Mouse (Mus musculus): ENCODE measurements at regions not wholly inside any gene's neighbourhood (a gene's known extent, or its start where the extent isn't known, plus 50 kb on each side); places are given as distances from the start of the nearest gene placed in this dataset.

DNA sequence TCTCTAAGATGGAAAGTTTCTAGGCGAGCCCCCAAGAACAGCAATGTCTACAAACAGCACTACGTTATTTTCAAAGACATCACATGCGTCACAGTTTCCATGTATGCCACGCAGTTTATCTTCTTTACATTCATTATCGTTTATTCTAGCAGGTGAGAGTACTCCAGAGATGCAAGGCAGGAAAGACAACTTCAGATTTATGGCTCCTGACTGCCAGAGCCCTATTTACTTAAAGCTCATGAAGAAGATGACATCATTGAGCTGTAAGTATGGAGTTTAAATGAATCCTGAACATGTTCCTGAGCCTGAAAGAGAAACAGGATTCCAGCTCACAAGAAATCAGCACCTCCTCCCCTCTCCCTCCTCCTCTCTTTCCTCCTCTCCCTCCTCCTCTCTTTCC is 116.7 kb upstream of the Rai14 start:
- ChIA-PET CTCF (no interaction called here), POLR2A (interaction anchor here in 1 of 4 experiments (0.6 kb wide), 1 partner anchor 108 kb away, joined by 3 read pairs; no protein-coding TSS in a partner anchor)

- ChIA-PET POLR2A (interaction anchor here in 1 of 4 experiments (0.5 to 0.8 kb wide), 2 partner anchors 9 to 1730 kb away, joined by 3 read pairs; no protein-coding TSS in a partner anchor), CTCF (no interaction called here)
Observed at GRCm38 (mm10) chr15:10832331-10832730, 117.9 kb upstream of the Rai14 start.

- ChIA-PET POLR2A (interaction anchor here (0.6 to 1.6 kb wide), 6 partner anchors 10 to 481 kb away, joined by 3 to 5 read pairs (median 4); no protein-coding TSS in a partner anchor), CTCF (no interaction called here)
Observed at GRCm38 (mm10) chr15:10833866-10834571, 118.1 kb upstream of the C1qtnf3 start.

DNA sequence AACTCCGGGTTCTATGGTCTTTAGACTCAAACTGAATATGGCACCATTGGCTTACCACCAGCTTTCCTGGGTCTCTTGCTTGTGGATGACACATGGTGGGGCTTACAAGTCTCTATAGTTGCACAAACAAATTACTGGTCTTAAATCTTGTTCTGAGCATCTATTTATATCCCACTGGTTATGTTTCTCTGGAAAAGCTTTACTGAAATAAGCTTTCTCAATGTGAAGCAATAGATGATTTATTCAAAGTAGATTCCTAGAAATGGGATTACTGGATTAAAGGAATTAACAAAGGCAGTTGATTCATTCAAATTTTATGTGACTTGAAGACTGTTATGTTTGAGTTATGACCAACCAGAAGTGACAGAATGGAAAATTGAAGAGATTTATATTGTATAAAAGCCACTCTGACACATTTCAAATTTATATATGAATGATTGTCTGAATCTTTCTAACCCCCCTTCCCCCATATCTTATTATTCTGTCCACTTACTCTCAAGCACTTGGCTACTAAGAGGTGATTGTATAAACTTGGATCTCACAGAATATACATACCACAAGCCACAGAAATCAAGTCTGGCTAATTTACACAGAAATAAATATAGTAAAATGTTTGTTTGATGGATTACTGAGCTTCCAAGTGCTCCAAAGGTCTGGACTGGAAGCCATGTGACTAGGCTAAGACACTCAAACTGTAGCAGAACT is 113.4 kb upstream of the C1qtnf3 start:
- CTCF ChIA-PET = interaction anchor here in 1 of 4 experiments (0.6 kb wide), 1 partner anchor 471 kb away, joined by 3 read pairs; no protein-coding TSS in a partner anchor
- POLR2A ChIA-PET = no interaction called here

DNA sequence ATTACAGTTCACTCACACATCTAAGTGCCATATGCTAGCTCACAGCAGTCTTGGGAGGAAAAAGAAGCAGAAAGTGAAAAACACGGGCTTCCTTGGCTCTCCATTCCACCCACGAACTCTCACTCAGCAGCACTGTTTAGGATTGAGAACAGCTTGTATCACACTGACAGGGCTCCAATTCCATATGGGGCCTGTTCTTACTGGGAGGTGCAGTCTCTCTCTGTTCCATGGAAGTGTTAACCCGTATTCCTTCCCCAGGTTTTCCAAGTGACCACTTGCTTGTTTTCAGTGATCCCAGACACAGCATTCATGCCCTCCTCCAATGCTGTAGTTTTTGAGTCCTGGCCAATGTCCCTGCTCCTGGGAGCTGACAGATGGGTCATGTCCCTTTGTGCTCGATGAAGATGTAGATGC is 111.5 kb upstream of the C1qtnf3 start:
- ChIA-PET CTCF (no interaction called here), POLR2A (interaction anchor here in 1 of 4 experiments (2.0 kb wide), 1 partner anchor 16 kb away, joined by 8 read pairs; no protein-coding TSS in a partner anchor)

DNA sequence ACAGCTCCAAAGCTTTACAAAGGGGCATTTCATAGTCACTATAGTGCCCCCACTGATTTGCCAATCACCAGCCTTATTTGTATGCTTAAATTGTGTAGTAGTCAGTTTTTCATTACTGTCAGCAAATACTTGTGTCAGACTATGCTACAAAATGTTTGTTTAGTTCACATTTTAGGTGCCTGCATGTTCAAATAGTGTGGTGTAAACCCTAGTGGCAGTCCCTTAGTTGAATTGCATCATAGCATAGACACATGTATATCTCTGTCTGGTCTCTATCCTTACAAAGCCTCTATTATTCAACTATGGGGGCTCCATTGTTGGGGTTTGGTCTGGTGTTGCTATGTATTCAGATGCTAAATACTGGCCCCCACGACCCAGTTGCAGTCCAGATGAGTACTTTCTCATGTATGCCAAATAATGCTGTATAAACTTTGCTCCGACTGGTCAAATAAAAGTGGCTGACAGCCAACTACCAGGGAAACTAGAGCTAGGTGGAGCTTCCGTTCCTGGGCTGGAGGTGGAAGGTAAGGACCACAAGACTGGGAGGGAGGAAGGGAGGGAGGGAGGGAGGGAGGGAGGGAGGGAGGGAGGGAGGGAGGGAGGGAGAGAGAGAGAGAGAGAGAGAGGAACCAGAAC is 109.0 kb upstream of the C1qtnf3 start:
- CTCF ChIA-PET = no interaction called here
- POLR2A ChIA-PET = interaction anchor here in 1 of 4 experiments (0.7 kb wide), 1 partner anchor 64 kb away, joined by 3 read pairs; no protein-coding TSS in a partner anchor

DNA sequence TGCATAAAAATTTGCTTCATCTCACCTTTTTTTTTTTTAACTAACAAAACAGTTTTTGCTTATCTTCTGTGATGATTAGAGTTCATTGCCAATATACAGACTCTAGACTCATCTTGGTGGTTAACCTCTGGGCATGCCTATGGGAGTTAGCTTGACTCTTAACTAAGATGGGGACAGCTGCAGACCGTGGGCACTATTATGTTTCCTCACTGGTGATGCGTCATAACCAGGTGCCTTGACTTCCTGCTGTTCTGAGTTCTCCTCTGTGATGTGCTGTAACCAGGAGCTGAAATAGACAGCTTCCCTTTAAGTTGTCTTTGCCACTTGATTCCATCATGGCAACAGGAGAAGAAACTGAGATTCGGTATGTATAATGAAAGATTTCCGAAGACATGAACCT is 105.4 kb upstream of the C1qtnf3 start:
- CTCF ChIA-PET = no interaction called here
- POLR2A ChIA-PET = interaction anchor here in 1 of 4 experiments (0.5 kb wide), 1 partner anchor 245 kb away, joined by 5 read pairs; no protein-coding TSS in a partner anchor

GRCm38 (mm10) chr15:10864004-10864775 is 87.9 kb upstream of the C1qtnf3 start:
- ChIA-PET POLR2A (interaction anchor here in 1 of 4 experiments (0.6 to 0.7 kb wide), 3 partner anchors 45 to 482 kb away, joined by 3 read pairs; no protein-coding TSS in a partner anchor), CTCF (no interaction called here)

DNA sequence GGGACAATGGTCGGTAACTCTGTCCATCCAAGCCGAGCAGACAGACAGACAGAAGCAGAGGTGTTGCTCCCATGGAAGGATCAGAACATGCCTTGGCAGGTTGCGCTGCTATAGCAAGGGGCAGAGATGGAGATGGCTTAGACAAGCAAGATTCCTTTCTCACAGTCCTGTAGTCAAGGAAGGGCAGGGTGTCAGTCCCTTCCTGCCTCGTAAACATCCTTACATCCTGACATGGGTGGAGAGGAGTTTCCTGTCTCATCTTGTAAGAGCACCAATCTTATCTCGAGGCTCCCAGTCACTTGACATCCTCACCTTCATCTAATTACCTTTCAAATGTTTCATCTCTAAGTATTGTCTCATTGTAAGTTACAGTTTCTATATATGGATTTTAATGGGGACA is 87.0 kb upstream of the C1qtnf3 start:
- CTCF ChIA-PET = no interaction called here
- POLR2A ChIA-PET = no interaction called here

DNA sequence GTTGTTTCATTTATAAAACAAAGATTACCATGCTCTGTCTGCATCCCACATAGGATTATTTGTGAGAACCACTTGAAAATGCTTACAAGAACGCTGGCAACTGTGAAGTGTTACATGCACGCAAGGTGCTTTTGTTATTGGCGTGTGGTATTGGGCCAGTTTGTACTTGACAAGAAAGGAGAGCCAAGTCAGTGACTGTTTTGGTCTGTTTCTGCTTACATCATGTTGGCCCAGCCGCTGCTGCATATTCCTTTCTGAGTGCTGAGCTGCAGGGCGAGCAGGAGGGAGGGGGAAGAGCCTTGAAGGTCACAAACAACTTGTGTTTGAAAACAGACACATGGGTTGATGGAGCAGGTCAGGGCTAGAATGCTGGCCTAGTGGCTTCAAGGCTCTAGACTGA is 85.3 kb upstream of the C1qtnf3 start:
- ChIA-PET POLR2A (interaction anchor here in 1 of 4 experiments (0.8 kb wide), 1 partner anchor 152 kb away, joined by 3 read pairs; the partner anchor contains the start of gene Rai14), CTCF (no interaction called here)

DNA sequence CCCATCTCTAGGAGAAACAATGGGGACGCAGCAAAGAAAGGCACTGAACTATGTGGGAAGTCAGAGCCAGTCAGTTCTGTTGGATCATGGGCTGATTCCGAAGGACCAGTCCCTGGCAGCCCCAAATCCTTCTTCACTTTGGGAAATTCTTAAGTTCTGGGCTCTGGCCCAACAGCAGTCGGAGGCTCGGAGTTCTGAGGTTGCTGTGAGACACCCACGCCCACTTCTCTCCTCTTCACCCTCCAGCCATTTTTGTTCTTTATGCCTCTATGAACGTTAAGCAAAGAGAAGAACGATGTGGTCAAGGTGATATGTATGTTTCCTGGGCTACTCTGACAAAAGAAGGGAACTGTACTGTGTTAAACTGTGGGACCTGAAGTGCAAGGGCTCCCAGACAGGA is 84.0 kb upstream of the C1qtnf3 start:
- POLR2A ChIA-PET = interaction anchor here in 3 of 4 experiments (0.6 to 2.3 kb wide), 8 partner anchors 13 to 679 kb away, joined by 3 to 7 read pairs (median 4); partner anchors contain the start of gene Rai14 (in 1 of the 3)
- CTCF ChIA-PET = interaction anchor here in 3 of 4 experiments (0.5 to 0.7 kb wide), 3 partner anchors 10 to 185 kb away, joined by 3 to 10 read pairs (median 5); no protein-coding TSS in a partner anchor

GRCm38 (mm10) chr15:10868716-10869585 is 83.2 kb upstream of the C1qtnf3 start:
- CTCF ChIA-PET = interaction anchor here in 3 of 4 experiments (0.6 to 1.4 kb wide), 8 partner anchors 26 to 511 kb away, joined by 3 to 10 read pairs (median 4); no protein-coding TSS in a partner anchor
- POLR2A ChIA-PET = interaction anchor here (0.6 to 2.3 kb wide), 11 partner anchors 12 to 680 kb away, joined by 3 to 7 read pairs (median 3); partner anchors contain the start of genes Rai14 (in 2 of the 4), Brix1 (in 1 of the 4) and Rad1 (in 1 of the 4)

- CTCF ChIA-PET = interaction anchor here in 2 of 4 experiments (0.8 to 1.4 kb wide), 5 partner anchors 46 to 510 kb away, joined by 3 to 5 read pairs (median 4); no protein-coding TSS in a partner anchor
Observed at GRCm38 (mm10) chr15:10869879-10870278, 82.3 kb upstream of the C1qtnf3 start.

DNA sequence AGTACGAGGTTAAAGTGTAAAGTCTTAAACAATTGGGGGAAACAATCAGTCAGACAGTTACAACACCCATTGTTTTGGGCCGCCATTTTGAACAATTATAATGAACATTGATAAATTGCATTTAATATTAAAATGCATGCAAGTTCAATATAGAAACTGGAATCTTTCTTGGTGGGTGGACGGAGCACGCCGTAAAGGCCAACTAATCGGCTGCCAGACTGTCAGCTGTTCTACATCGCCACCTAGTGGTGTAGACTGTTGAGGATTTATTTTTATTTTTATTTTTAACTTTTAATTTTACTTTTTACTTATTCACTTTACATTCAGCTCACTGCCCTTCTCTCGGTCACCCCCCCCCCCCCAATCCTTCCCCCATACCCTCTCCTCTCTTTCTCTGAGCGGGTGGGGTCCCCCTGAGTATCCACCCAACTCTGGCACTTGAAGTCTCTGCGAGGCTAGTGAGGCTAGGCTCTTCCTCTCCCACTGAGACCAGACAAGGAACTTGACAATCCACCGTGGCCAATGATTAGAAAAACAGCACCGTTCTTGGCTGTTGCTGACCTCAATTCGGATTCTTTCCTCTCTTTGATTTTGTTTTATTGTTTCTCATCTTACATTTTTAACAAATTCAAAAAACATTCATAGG is 79.7 kb upstream of the C1qtnf3 start:
- POLR2A ChIA-PET = no interaction called here

More at GRCm38 (mm10) chr15:10869879-10870278, 82.3 kb upstream of the C1qtnf3 start:
- POLR2A ChIA-PET = interaction anchor here in 3 of 4 experiments (0.6 to 1.9 kb wide), 4 partner anchors 146 to 182 kb away, joined by 3 to 4 read pairs (median 3); no protein-coding TSS in a partner anchor

GRCm38 (mm10) chr15:10876328-10876727 is 75.8 kb upstream of the C1qtnf3 start:
- ChIA-PET POLR2A (no interaction called here), CTCF (no interaction called here)

More for the DNA sequence above, 79.7 kb upstream of the C1qtnf3 start:
- CTCF ChIA-PET = interaction anchor here in 1 of 4 experiments (0.6 kb wide), 1 partner anchor 152 kb away, joined by 6 read pairs; no protein-coding TSS in a partner anchor

- POLR2A ChIA-PET = no interaction called here
- CTCF ChIA-PET = interaction anchor here in 1 of 4 experiments (0.6 kb wide), 2 partner anchors 87 to 247 kb away, joined by 3 read pairs; no protein-coding TSS in a partner anchor
Observed at GRCm38 (mm10) chr15:10881726-10882125, 70.4 kb upstream of the C1qtnf3 start.

GRCm38 (mm10) chr15:10887990-10888389 is 64.1 kb upstream of the C1qtnf3 start:
- ChIA-PET CTCF (interaction anchor here in 1 of 4 experiments (0.6 kb wide), 1 partner anchor 94 kb away, joined by 3 read pairs; the partner anchor contains the start of gene Amacr), POLR2A (interaction anchor here in 1 of 4 experiments (0.6 kb wide), 1 partner anchor 475 kb away, joined by 3 read pairs; no protein-coding TSS in a partner anchor)

All from embryonic stem cell, embryonic (primary cell).